Mouse (Mus musculus) C3H10T1/2 (cell line): ENCODE measurements around the gene Acyp1. TPM values are rescaled to one million over a fixed set of nuclear protein-coding genes. Genes with fewer than 3 reads are reported as not detected.

Source experiments
- polyA plus RNA-seq, 2 experiments: library from polyadenylated mRNA; unstranded; fragments of >200 nt; fragmentation: generic; extraction: Trizol; gene quantifications; one replicate each; pipeline ENCODE4 v1.2.1; 2012; ENCODE audit warnings: missing spikeins in 2 of 2

Gene Acyp1
- 10 to 100 TPM in 1 of 2 experiments, 1 to 10 TPM in 1; 4.6 to 40.7 TPM for polyA plus RNA-seq

GRCm38 (mm10) chr12:85287809-85288485 is at the start of gene Acyp1:
TSS of gene Acyp1 (minus strand) at chr12:85288438.

GRCm38 (mm10) chr12:85288486-85289156 is 383 bp upstream of the Acyp1 start, which contains the start of gene Zc2hc1c:
TSS of gene Zc2hc1c (plus strand) at chr12:85288591.

GRCm38 (mm10) chr12:85270319-85270718 is 17.9 kb downstream of the Acyp1 start, which contains the start of gene Mlh3:
TSS of gene Mlh3 (minus strand) at chr12:85270599.

Other genes with a start within 250 kb of the Acyp1 start
- gene Prox2, start 177.7 kb downstream of the Acyp1 start, polyA plus RNA-seq, result 1 to 10 TPM in 1 of 2 experiments, under 1 TPM in 1; 0.89 to 4.6 TPM
- gene Dlst, start 177.6 kb downstream of the Acyp1 start, polyA plus RNA-seq, result 10 to 100 TPM; 61.0 to 80.1 TPM
- under 1 TPM; 0.34 to 0.35 TPM for gene Rps6kl1, start 137.2 kb downstream of the Acyp1 start, polyA plus RNA-seq
- gene Pgf, start 110.6 kb downstream of the Acyp1 start, polyA plus RNA-seq, result 1 to 10 TPM; 4.1 to 5.0 TPM
- 100 to 1,000 TPM; 127 to 237 TPM for gene Eif2b2, start 69.0 kb downstream of the Acyp1 start, polyA plus RNA-seq
- gene Mlh3, start 17.8 kb downstream of the Acyp1 start, polyA plus RNA-seq, result 1 to 10 TPM in 1 of 2 experiments, under 1 TPM in 1; 0.25 to 1.5 TPM
- gene Zc2hc1c, start 153 bp upstream of the Acyp1 start, polyA plus RNA-seq, result 1 to 10 TPM in 1 of 2 experiments, under 1 TPM in 1; 0.71 to 1.7 TPM
- gene Nek9, start 50.9 kb upstream of the Acyp1 start, polyA plus RNA-seq, result 10 to 100 TPM in 1 of 2 experiments, 1 to 10 TPM in 1; 3.6 to 43.4 TPM
- 100 to 1,000 TPM in 1 of 2 experiments, 10 to 100 TPM in 1; 79.7 to 163 TPM for gene Tmed10, start 86.4 kb upstream of the Acyp1 start, polyA plus RNA-seq
- gene Fos, start 185.5 kb upstream of the Acyp1 start, polyA plus RNA-seq, result 1 to 10 TPM in 1 of 2 experiments, under 1 TPM in 1; 0.07 to 2.9 TPM